Mouse (Mus musculus): ENCODE data around the gene Il1rn. TPM values are rescaled to one million over a fixed set of nuclear protein-coding genes. Genes with fewer than 3 reads are reported as not detected.

Gene Il1rn
- polyA plus RNA-seq, 1 experiment = not detected

DNA sequence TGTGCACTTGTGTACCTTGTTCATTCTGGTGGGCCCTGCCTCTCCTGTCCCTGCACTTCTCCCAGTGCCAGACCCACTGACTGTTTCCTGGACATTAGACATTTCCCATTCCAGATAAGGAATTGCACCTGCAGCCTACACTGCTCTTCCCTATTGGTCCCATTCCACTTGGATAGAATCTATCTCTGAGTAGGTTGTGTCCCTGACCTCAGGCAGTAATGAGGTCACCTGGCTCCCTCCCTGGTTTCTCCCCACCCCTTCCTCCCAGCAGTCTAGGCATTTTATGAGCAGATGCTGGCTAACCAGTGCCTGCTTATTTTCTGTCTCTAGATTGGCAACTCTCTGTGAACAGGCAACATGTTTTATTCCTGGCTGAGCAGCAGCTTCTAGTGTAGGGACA is 47.7 kb downstream of the Il1rn start:
- Histone ChIP-seq H3K27me3 (ENCODE audit: control insufficient read depth, insufficient read depth, low read length) (no peaks in the 10 kb centered on the region), H3K4me3 (replicated peaks; ENCODE audit: insufficient read depth, low read depth, low read length) (no peak overlapping the region), H3K27ac (ENCODE audit: insufficient read depth, low read length) (no peak overlapping the region), H3K4me1 (ENCODE audit: control insufficient read depth, insufficient read depth, low read length) (no peaks in the 10 kb centered on the region)
- DNase-seq = no peak
- TF ChIP-seq POLR2A (IDR thresholded peaks at IDR 0.05; ENCODE audit: borderline replicate concordance, insufficient read depth, low read length) = no peak
- no peak for TF ChIP-seq CTCF (IDR thresholded peaks at IDR 0.05; ENCODE audit: borderline replicate concordance, insufficient read depth, low read depth, low read length)

GRCm38 (mm10) chr2:24385111-24385961 is 48.7 kb downstream of the Il1rn start:
- no peak for DNase-seq
- Histone ChIP-seq H3K4me3 (replicated peaks; ENCODE audit: insufficient read depth, low read depth, low read length) (no peak overlapping the region), H3K27me3 (ENCODE audit: control insufficient read depth, insufficient read depth, low read length) (no peaks in the 10 kb centered on the region), H3K27ac (ENCODE audit: insufficient read depth, low read length) (no peak overlapping the region), H3K4me1 (ENCODE audit: control insufficient read depth, insufficient read depth, low read length) (no peaks in the 10 kb centered on the region)
- 83% methylated on average over 14 of the region's 14 CpGs for WGBS
- TF ChIP-seq CTCF (IDR thresholded peaks at IDR 0.05; ENCODE audit: borderline replicate concordance, insufficient read depth, low read depth, low read length) (no peak), POLR2A (IDR thresholded peaks at IDR 0.05; ENCODE audit: borderline replicate concordance, insufficient read depth, low read length) (no peak)

GRCm38 (mm10) chr2:24386158-24386963 is 49.7 kb downstream of the Il1rn start:
- no peaks in the 10 kb centered on the region for H3K27me3 ChIP-seq (ENCODE audit: control insufficient read depth, insufficient read depth, low read length)
- no peak for DNase-seq
- no peak overlapping the region for H3K27ac ChIP-seq (ENCODE audit: insufficient read depth, low read length)
- H3K4me3 ChIP-seq (replicated peaks; ENCODE audit: insufficient read depth, low read depth, low read length) = no peak overlapping the region
- 88% methylated on average over 21 of the region's 21 CpGs for WGBS
- TF ChIP-seq POLR2A (IDR thresholded peaks at IDR 0.05; ENCODE audit: borderline replicate concordance, insufficient read depth, low read length) (no peak), CTCF (IDR thresholded peaks at IDR 0.05; ENCODE audit: borderline replicate concordance, insufficient read depth, low read depth, low read length) (no peak)
- no peaks in the 10 kb centered on the region for H3K4me1 ChIP-seq (ENCODE audit: control insufficient read depth, insufficient read depth, low read length)

DNA sequence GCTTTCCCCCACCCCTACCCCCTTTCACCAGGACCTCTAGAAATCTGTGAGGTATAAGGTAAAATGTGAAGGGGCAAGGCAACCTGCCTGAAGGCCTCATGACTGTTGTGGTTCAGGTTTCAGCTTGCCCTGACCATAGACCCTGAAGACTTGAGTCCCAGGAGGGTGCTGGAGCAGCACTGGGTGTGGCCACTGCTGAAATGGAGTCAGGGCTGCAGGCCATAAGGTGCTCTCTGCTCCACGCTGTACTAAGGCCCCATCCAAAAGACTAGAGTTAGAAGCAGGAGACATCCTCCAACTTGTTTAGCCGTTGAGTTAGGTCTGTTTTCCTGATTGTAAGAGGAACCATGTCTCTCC is 50.3 kb downstream of the Il1rn start:
- no peak for DNase-seq
- Histone ChIP-seq H3K27ac (ENCODE audit: insufficient read depth, low read length) (no peak overlapping the region), H3K27me3 (ENCODE audit: control insufficient read depth, insufficient read depth, low read length) (no peaks in the 10 kb centered on the region), H3K4me3 (replicated peaks; ENCODE audit: insufficient read depth, low read depth, low read length) (no peak overlapping the region), H3K4me1 (ENCODE audit: control insufficient read depth, insufficient read depth, low read length) (no peaks in the 10 kb centered on the region)
- WGBS = 95% methylated on average over 2 of the region's 2 CpGs
- TF ChIP-seq POLR2A (IDR thresholded peaks at IDR 0.05; ENCODE audit: borderline replicate concordance, insufficient read depth, low read length) = no peak
- TF ChIP-seq CTCF (IDR thresholded peaks at IDR 0.05; ENCODE audit: borderline replicate concordance, insufficient read depth, low read depth, low read length) = no peak

- 95% methylated on average over 4 of the region's 4 CpGs for WGBS
- TF ChIP-seq CTCF (IDR thresholded peaks at IDR 0.05; ENCODE audit: borderline replicate concordance, insufficient read depth, low read depth, low read length) (no peak), POLR2A (IDR thresholded peaks at IDR 0.05; ENCODE audit: borderline replicate concordance, insufficient read depth, low read length) (no peak)
- Histone ChIP-seq H3K4me1 (ENCODE audit: control insufficient read depth, insufficient read depth, low read length) (no peaks in the 10 kb centered on the region), H3K4me3 (replicated peaks; ENCODE audit: insufficient read depth, low read depth, low read length) (no peak overlapping the region), H3K27me3 (ENCODE audit: control insufficient read depth, insufficient read depth, low read length) (no peaks in the 10 kb centered on the region), H3K27ac (ENCODE audit: insufficient read depth, low read length) (no peak overlapping the region)
- no peak for DNase-seq
Observed at GRCm38 (mm10) chr2:24387361-24388283, 51.0 kb downstream of the Il1rn start.

- no peaks in the 10 kb centered on the region for H3K4me1 ChIP-seq (ENCODE audit: control insufficient read depth, insufficient read depth, low read length)
- TF ChIP-seq POLR2A (IDR thresholded peaks at IDR 0.05; ENCODE audit: borderline replicate concordance, insufficient read depth, low read length) = no peak
- no peak for TF ChIP-seq CTCF (IDR thresholded peaks at IDR 0.05; ENCODE audit: borderline replicate concordance, insufficient read depth, low read depth, low read length)
- DNase-seq = no peak
- no peaks in the 10 kb centered on the region for H3K27me3 ChIP-seq (ENCODE audit: control insufficient read depth, insufficient read depth, low read length)
- H3K4me3 ChIP-seq (replicated peaks; ENCODE audit: insufficient read depth, low read depth, low read length) = no peak overlapping the region
- WGBS = 83% methylated on average over 2 of the region's 2 CpGs
- H3K27ac ChIP-seq (ENCODE audit: insufficient read depth, low read length) = no peak overlapping the region
Observed at GRCm38 (mm10) chr2:24393251-24393650, 56.6 kb downstream of the Il1rn start.

GRCm38 (mm10) chr2:24397115-24397514 is 60.5 kb downstream of the Il1rn start:
- Histone ChIP-seq H3K4me3 (replicated peaks; ENCODE audit: insufficient read depth, low read depth, low read length) (no peak overlapping the region), H3K4me1 (ENCODE audit: control insufficient read depth, insufficient read depth, low read length) (no peaks in the 10 kb centered on the region), H3K27ac (ENCODE audit: insufficient read depth, low read length) (no peak overlapping the region), H3K27me3 (ENCODE audit: control insufficient read depth, insufficient read depth, low read length) (no peaks in the 10 kb centered on the region)
- DNase-seq = no peak
- TF ChIP-seq CTCF (IDR thresholded peaks at IDR 0.05; ENCODE audit: borderline replicate concordance, insufficient read depth, low read depth, low read length) = no peak
- no peak for TF ChIP-seq POLR2A (IDR thresholded peaks at IDR 0.05; ENCODE audit: borderline replicate concordance, insufficient read depth, low read length)
- 6% methylated on average over 2 of the region's 2 CpGs for WGBS
